Mouse (Mus musculus) v-Abl transformed pro-B cells (cell line): ENCODE results near the gene Pigf.

Experiments
- in situ Hi-C, 2 experiments: fragments of 400-800 bp; cut with MboI; formaldehyde crosslinking; loops; one replicate each; pipeline ENCODE4 v1.15.1; 2025; ENCODE audit not compliant: unreplicated experiment in 2 of 2

The Pigf gene

GRCm38 (mm10) chr17:86970026-86970750, 55.0 kb downstream of the Pigf start:
- in situ Hi-C loops = no loop called here

GRCm38 (mm10) chr17:86969582-86969981, 55.6 kb downstream of the Pigf start:
- in situ Hi-C loops = loop anchor here in 1 of 2 experiments (10.0 kb wide), 3 partner anchors 55 to 1075 kb away; partner anchors contain the start of genes Cript and Pigf

- in situ Hi-C loops = loop anchor here in 1 of 2 experiments (10.0 kb wide), 3 partner anchors 56 to 1076 kb away; partner anchors contain the start of genes Cript and Pigf
These were observed 56.6 kb downstream of the Pigf start for GRCm38 (mm10) chr17:86968581-86968980.

- in situ Hi-C loops = loop anchor here in 1 of 2 experiments (10.0 kb wide), 3 partner anchors 57 to 1077 kb away; partner anchors contain the start of genes Cript and Pigf
These were observed 57.4 kb downstream of the Pigf start for GRCm38 (mm10) chr17:86967536-86968525.

- in situ Hi-C loops = loop anchor here in 1 of 2 experiments (10.0 kb wide), 3 partner anchors 58 to 1078 kb away; partner anchors contain the start of genes Cript and Pigf
These were observed 58.2 kb downstream of the Pigf start for GRCm38 (mm10) chr17:86967048-86967447.

- in situ Hi-C loops = loop anchor here in 1 of 2 experiments (10.0 kb wide), 3 partner anchors 59 to 1079 kb away; partner anchors contain the start of genes Cript and Pigf
These were observed 59.2 kb downstream of the Pigf start for GRCm38 (mm10) chr17:86966040-86966439.

GRCm38 (mm10) chr17:86965121-86965520, 60.1 kb downstream of the Pigf start:
- in situ Hi-C loops = loop anchor here in 1 of 2 experiments (10.0 kb wide), 3 partner anchors 60 to 1080 kb away; partner anchors contain the start of genes Cript and Pigf

GRCm38 (mm10) chr17:86964502-86964901, 60.7 kb downstream of the Pigf start:
- in situ Hi-C loops = loop anchor here (5.0 to 10.0 kb wide), 4 partner anchors 60 to 1080 kb away; partner anchors contain the start of genes Cript (in 1 of the 2) and Pigf (in 1 of the 2)

GRCm38 (mm10) chr17:86964041-86964440, 61.2 kb downstream of the Pigf start:
- in situ Hi-C loops = loop anchor here (5.0 to 10.0 kb wide), 4 partner anchors 61 to 1081 kb away; partner anchors contain the start of genes Cript (in 1 of the 2) and Pigf (in 1 of the 2)

- in situ Hi-C loops = loop anchor here (5.0 to 10.0 kb wide), 4 partner anchors 61 to 1081 kb away; partner anchors contain the start of genes Cript (in 1 of the 2) and Pigf (in 1 of the 2)
These were observed 61.7 kb downstream of the Pigf start for GRCm38 (mm10) chr17:86963586-86963902.

GRCm38 (mm10) chr17:86962894-86963585, 62.2 kb downstream of the Pigf start, which contains the start of gene Rhoq:
TSS of gene Rhoq (plus strand) at chr17:86963082.
- in situ Hi-C loops = loop anchor here (5.0 to 10.0 kb wide), 4 partner anchors 62 to 1082 kb away; partner anchors contain the start of genes Cript (in 1 of the 2) and Pigf (in 1 of the 2)

GRCm38 (mm10) chr17:86962297-86962893, 62.8 kb downstream of the Pigf start:
- in situ Hi-C loops = loop anchor here (5.0 to 10.0 kb wide), 4 partner anchors 62 to 1082 kb away; partner anchors contain the start of genes Cript (in 1 of the 2) and Pigf (in 1 of the 2)

- in situ Hi-C loops = loop anchor here (5.0 to 10.0 kb wide), 4 partner anchors 63 to 1083 kb away; partner anchors contain the start of genes Cript (in 1 of the 2) and Pigf (in 1 of the 2)
These were observed 63.8 kb downstream of the Pigf start for GRCm38 (mm10) chr17:86961301-86961841.

GRCm38 (mm10) chr17:86957968-86958367, 67.2 kb downstream of the Pigf start:
- in situ Hi-C loops = loop anchor here in 1 of 2 experiments (5.0 kb wide), 1 partner anchor 294 kb away; no protein-coding TSS in a partner anchor

- in situ Hi-C loops = loop anchor here in 1 of 2 experiments (5.0 kb wide), 1 partner anchor 295 kb away; no protein-coding TSS in a partner anchor
These were observed 68.0 kb downstream of the Pigf start for GRCm38 (mm10) chr17:86957239-86957638.

- in situ Hi-C loops = loop anchor here in 1 of 2 experiments (25.0 kb wide), 1 partner anchor 614 kb away; no protein-coding TSS in a partner anchor
These were observed 76.4 kb downstream of the Pigf start for GRCm38 (mm10) chr17:86948801-86949200.

- in situ Hi-C loops = loop anchor here in 1 of 2 experiments (25.0 kb wide), 1 partner anchor 614 kb away; no protein-coding TSS in a partner anchor
These were observed 77.1 kb downstream of the Pigf start, which contains the start of gene Atp6v1e2 for GRCm38 (mm10) chr17:86947840-86948796. TSS of gene Atp6v1e2 (minus strand) at chr17:86947897.
